Mouse (Mus musculus): ENCODE data around the gene Eri3.

Gene Eri3

GRCm38 (mm10) chr4:117599986-117600565, 49.9 kb downstream of the Eri3 start:
- Histone ChIP-seq H3K36me3 (ENCODE audit: control insufficient read depth, insufficient read depth, low read length, poor library complexity, severe bottlenecking) (peaks cover 2% of the 10 kb centered on the region), H3K27me3 (ENCODE audit: control insufficient read depth, insufficient read depth, low read length, poor library complexity, severe bottlenecking) (no peaks in the 10 kb centered on the region)
- no peak for DNase-seq (ENCODE audit: low read depth, low spot score)

- peaks cover 2% of the 10 kb centered on the region for H3K36me3 ChIP-seq (ENCODE audit: control insufficient read depth, insufficient read depth, low read length, poor library complexity, severe bottlenecking)
- DNase-seq (ENCODE audit: low read depth, low spot score) = no peak
Measured at GRCm38 (mm10) chr4:117601338-117601776, 51.2 kb downstream of the Eri3 start.

DNA sequence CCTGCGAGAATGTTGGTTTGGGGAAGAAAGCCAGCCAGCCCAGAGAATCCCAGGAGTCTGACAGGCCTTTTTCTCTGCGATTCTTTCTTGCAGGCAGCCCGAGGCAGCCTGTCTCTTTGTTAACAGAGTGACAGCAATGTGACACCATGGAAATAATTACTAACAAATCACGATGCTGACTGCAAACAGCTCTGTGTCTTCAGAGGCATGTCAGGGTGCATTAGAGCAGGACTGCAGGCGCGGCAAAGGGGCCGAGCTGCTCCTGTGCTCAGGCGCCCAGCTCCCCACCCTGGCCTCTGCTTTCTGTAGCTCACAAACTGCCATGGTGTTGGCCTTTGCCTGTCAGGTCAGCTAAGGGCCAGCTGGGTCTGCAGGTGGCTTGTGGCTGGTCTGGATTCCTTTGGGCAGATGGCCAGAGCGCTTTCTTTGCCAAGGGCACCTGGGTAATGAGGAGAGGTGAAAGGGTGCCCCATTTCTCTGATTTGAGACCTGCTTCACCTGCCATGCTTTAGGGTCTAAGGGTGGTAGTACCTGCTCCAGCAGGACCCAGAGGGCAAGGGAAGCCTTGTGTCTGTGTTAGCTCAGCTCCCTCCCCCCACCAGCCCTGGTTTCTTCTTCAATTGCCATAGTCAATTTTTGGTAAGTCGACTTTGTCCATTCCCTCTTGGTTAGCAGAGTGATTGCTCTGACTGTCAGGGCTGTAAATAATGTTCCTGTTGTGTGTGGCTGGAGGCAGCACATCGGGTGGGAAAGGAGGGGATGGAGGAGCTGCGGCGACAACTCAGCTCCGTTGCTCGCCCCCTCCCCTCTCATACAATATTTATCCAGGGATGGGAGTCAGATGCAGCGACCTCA, 55.2 kb downstream of the Eri3 start:
- no peak for DNase-seq (ENCODE audit: low read depth, low spot score)
- Histone ChIP-seq H3K27me3 (ENCODE audit: control insufficient read depth, insufficient read depth, low read length, poor library complexity, severe bottlenecking) (no peaks in the 10 kb centered on the region), H3K36me3 (ENCODE audit: control insufficient read depth, insufficient read depth, low read length, poor library complexity, severe bottlenecking) (no peaks in the 10 kb centered on the region)

More at GRCm38 (mm10) chr4:117601338-117601776, 51.2 kb downstream of the Eri3 start:
- H3K27me3 ChIP-seq (ENCODE audit: control insufficient read depth, insufficient read depth, low read length, poor library complexity, severe bottlenecking) = no peaks in the 10 kb centered on the region

GRCm38 (mm10) chr4:117605954-117606227, 55.7 kb downstream of the Eri3 start:
- Histone ChIP-seq H3K27me3 (ENCODE audit: control insufficient read depth, insufficient read depth, low read length, poor library complexity, severe bottlenecking) (no peaks in the 10 kb centered on the region), H3K36me3 (ENCODE audit: control insufficient read depth, insufficient read depth, low read length, poor library complexity, severe bottlenecking) (no peaks in the 10 kb centered on the region; the same call in 1 of the 2 replicates)
- DNase-seq (ENCODE audit: low read depth, low spot score) = no peak

- no peaks in the 10 kb centered on the region for H3K27me3 ChIP-seq (ENCODE audit: control insufficient read depth, insufficient read depth, low read length, poor library complexity, severe bottlenecking)
- no peaks in the 10 kb centered on the region; the same call in 1 of the 2 replicates for H3K36me3 ChIP-seq (ENCODE audit: control insufficient read depth, insufficient read depth, low read length, poor library complexity, severe bottlenecking)
- no peak for DNase-seq (ENCODE audit: low read depth, low spot score)
Measured at GRCm38 (mm10) chr4:117606831-117607610, 56.9 kb downstream of the Eri3 start.

DNA sequence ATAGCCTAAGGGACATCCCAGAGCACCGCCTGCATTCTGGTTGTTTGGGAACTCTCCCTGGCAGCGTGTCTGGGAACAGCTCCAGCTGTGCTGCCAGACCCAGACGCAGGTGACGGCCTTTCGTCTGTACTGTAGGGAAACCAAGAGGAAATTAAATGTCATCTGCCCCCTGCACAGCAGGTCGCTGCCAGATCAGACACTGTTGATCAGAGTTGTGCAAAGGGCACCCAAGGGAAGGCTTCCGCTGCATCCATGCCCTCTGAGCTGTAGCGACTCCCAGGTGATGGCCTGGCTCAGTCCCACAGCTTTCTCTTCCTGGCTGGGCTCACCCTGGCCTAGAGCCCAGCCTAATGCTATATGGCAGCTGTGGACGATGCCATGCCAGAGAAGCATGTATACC, 58.1 kb downstream of the Eri3 start:
- no peak for DNase-seq (ENCODE audit: low read depth, low spot score)
- Histone ChIP-seq H3K36me3 (ENCODE audit: control insufficient read depth, insufficient read depth, low read length, poor library complexity, severe bottlenecking) (peaks cover 2% of the 10 kb centered on the region; the same call in 1 of the 2 replicates), H3K27me3 (ENCODE audit: control insufficient read depth, insufficient read depth, low read length, poor library complexity, severe bottlenecking) (no peaks in the 10 kb centered on the region)

DNA sequence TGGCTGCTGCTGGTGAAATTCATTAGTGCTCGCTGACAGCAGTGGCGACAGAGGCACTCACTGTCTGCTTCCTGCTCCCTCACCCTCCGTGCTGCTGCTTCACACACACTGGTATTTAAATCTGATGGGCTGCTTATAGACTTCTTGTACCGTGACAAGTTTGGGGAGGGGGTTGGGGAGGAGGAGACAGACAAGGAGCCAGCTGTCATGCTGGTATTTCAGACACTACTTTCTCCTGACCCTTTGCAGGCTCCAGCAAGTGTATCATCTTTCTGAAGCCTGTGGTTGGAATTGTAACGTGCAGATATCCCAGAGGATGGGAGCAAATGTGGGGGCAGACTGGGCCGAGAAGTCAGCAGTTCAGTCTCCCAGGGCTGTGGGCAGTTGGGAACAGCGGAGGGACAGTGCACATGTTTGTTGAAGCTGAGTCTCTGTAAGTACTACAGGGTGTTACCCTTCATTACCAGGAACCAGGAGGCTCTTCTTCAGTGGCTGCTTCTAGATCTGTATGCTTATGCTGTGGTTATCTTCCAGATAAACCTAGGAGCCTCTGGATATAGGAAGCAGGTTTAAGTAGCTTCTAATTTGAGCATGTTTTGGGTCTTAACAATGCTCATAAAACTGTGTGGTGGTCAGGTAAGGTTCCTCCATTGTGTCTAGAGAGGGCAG, 59.3 kb downstream of the Eri3 start:
- peaks cover 2% of the 10 kb centered on the region; the same call in 1 of the 2 replicates for H3K36me3 ChIP-seq (ENCODE audit: control insufficient read depth, insufficient read depth, low read length, poor library complexity, severe bottlenecking)
- no peaks in the 10 kb centered on the region for H3K27me3 ChIP-seq (ENCODE audit: control insufficient read depth, insufficient read depth, low read length, poor library complexity, severe bottlenecking)
- DNase-seq (ENCODE audit: low read depth, low spot score) = no peak

DNA sequence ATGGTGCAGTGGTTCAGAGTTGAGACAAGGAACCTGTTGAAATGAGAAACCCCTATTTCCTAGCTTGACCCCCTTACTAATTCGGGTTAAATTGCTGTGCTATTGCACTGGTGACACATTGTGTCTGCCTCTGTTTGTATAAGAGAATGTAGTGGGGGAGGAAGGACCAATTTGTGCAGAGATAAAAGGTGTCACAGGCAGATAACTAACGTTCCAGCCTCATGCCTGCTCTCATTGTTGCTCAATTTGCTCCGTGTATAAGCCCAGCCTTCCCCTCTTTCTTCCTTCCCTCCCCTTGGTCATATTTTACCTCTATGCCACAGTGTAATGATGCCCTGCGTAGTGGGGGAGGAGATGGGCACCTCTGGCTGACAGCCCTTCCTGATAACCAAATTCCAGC, 61.2 kb downstream of the Eri3 start:
- DNase-seq (ENCODE audit: low read depth, low spot score) = no peak
- Histone ChIP-seq H3K36me3 (ENCODE audit: control insufficient read depth, insufficient read depth, low read length, poor library complexity, severe bottlenecking) (peaks cover 2% of the 10 kb centered on the region; the same call in 1 of the 2 replicates), H3K27me3 (ENCODE audit: control insufficient read depth, insufficient read depth, low read length, poor library complexity, severe bottlenecking) (no peaks in the 10 kb centered on the region)

GRCm38 (mm10) chr4:117611814-117612213, 61.6 kb downstream of the Eri3 start:
- no peaks in the 10 kb centered on the region for H3K27me3 ChIP-seq (ENCODE audit: control insufficient read depth, insufficient read depth, low read length, poor library complexity, severe bottlenecking)
- no peak for DNase-seq (ENCODE audit: low read depth, low spot score)
- H3K36me3 ChIP-seq (ENCODE audit: control insufficient read depth, insufficient read depth, low read length, poor library complexity, severe bottlenecking) = peaks cover 2% of the 10 kb centered on the region; the same call in 1 of the 2 replicates

GRCm38 (mm10) chr4:117612713-117613112, 62.5 kb downstream of the Eri3 start:
- Histone ChIP-seq H3K36me3 (ENCODE audit: control insufficient read depth, insufficient read depth, low read length, poor library complexity, severe bottlenecking) (peaks cover 2% of the 10 kb centered on the region; the same call in 1 of the 2 replicates), H3K27me3 (ENCODE audit: control insufficient read depth, insufficient read depth, low read length, poor library complexity, severe bottlenecking) (no peaks in the 10 kb centered on the region)
- no peak for DNase-seq (ENCODE audit: low read depth, low spot score)

GRCm38 (mm10) chr4:117613153-117613773, 63.1 kb downstream of the Eri3 start:
- DNase-seq (ENCODE audit: low read depth, low spot score) = no peak
- no peaks in the 10 kb centered on the region for H3K27me3 ChIP-seq (ENCODE audit: control insufficient read depth, insufficient read depth, low read length, poor library complexity, severe bottlenecking)
- peaks cover 2% of the 10 kb centered on the region; the same call in 1 of the 2 replicates for H3K36me3 ChIP-seq (ENCODE audit: control insufficient read depth, insufficient read depth, low read length, poor library complexity, severe bottlenecking)

- Histone ChIP-seq H3K27me3 (ENCODE audit: control insufficient read depth, insufficient read depth, low read length, poor library complexity, severe bottlenecking) (no peaks in the 10 kb centered on the region), H3K36me3 (ENCODE audit: control insufficient read depth, insufficient read depth, low read length, poor library complexity, severe bottlenecking) (peaks cover 2% of the 10 kb centered on the region; the same call in 1 of the 2 replicates)
- no peak for DNase-seq (ENCODE audit: low read depth, low spot score)
Measured at GRCm38 (mm10) chr4:117616600-117616999, 66.4 kb downstream of the Eri3 start.

DNA sequence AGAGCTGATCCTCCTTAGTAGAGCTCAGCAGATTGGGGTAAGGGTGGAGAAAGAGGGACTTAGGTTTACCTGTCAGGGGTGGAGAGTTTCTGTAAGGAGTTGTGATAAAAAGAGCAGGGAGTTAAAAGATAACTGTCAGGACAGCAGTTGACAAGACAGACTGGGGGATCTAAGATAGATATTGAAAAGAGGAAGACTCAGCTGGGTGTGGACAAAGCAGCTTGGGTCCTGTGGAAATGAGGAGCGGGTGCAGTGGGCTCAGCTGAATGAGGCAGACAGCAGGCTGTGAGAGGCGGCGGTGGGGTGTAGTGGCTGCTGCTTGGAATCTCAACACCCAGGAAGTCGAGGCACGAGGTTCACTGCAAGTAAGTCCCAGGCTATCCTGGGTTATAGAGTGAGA, 72.1 kb downstream of the Eri3 start:
- H3K36me3 ChIP-seq (ENCODE audit: control insufficient read depth, insufficient read depth, low read length, poor library complexity, severe bottlenecking) = peaks cover 3% of the 10 kb centered on the region; the same call in 1 of the 2 replicates
- H3K27me3 ChIP-seq (ENCODE audit: control insufficient read depth, insufficient read depth, low read length, poor library complexity, severe bottlenecking) = no peaks in the 10 kb centered on the region
- DNase-seq (ENCODE audit: low read depth, low spot score) = no peak

DNA sequence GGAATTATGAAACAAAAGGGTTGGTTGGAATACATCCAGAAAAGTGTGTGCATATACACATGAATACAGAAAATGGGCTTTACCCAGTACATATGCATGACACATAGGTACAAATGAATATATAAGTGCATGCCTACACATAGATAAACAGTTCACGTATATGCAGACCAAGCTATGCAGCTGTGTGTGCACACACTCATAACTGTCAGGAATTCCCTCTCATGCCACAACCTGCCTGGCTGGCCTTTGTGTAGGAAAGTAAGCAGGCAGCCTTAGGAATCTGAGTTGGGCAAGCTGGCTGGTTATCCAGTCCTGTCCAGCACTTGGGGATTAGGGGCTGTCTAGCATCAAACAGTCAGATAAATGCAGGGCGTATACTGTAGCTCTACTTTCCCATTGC, 72.9 kb downstream of the Eri3 start:
- peaks cover 3% of the 10 kb centered on the region; the same call in 1 of the 2 replicates for H3K36me3 ChIP-seq (ENCODE audit: control insufficient read depth, insufficient read depth, low read length, poor library complexity, severe bottlenecking)
- DNase-seq (ENCODE audit: low read depth, low spot score) = no peak
- no peaks in the 10 kb centered on the region for H3K27me3 ChIP-seq (ENCODE audit: control insufficient read depth, insufficient read depth, low read length, poor library complexity, severe bottlenecking)

Data from splenic B cell, adult 2 months (primary cell).